Mouse (Mus musculus) urinary bladder, postnatal 4 days (tissue): ENCODE results near the gene 1700012B07Rik.

Source experiments
- DNase-seq, 2 experiments: peaks; one replicate each; pipeline ENCODE4 v3.0.0; 2021 to 2022; ENCODE audit warnings: low spot score in 2 of 2

Gene 1700012B07Rik

GRCm38 (mm10) chr11:109846343-109846742 is 18.5 kb upstream of the 1700012B07Rik start:
- no peak for DNase-seq

- no peak for DNase-seq
These were observed 17.8 kb upstream of the 1700012B07Rik start for GRCm38 (mm10) chr11:109845601-109846000.

GRCm38 (mm10) chr11:109844466-109844865 is 16.6 kb upstream of the 1700012B07Rik start:
- no peak for DNase-seq

- DNase-seq, result no peak
These were observed 2.5 kb upstream of the 1700012B07Rik start for GRCm38 (mm10) chr11:109830368-109830767.

- no peak for DNase-seq
These were observed 5.6 kb downstream of the 1700012B07Rik start for GRCm38 (mm10) chr11:109822280-109822679.

- DNase-seq, result no peak
These were observed 10.4 kb downstream of the 1700012B07Rik start for GRCm38 (mm10) chr11:109817405-109817804.

GRCm38 (mm10) chr11:109816911-109817310 is 10.9 kb downstream of the 1700012B07Rik start:
- DNase-seq, result no peak

GRCm38 (mm10) chr11:109811721-109812120 is 16.1 kb downstream of the 1700012B07Rik start:
- DNase-seq, result no peak

- no peak for DNase-seq
These were observed 18.5 kb downstream of the 1700012B07Rik start for GRCm38 (mm10) chr11:109809175-109809855.

GRCm38 (mm10) chr11:109801515-109801914 is 26.3 kb downstream of the 1700012B07Rik start:
- no peak for DNase-seq

GRCm38 (mm10) chr11:109797531-109797930 is 30.3 kb downstream of the 1700012B07Rik start:
- no peak for DNase-seq

GRCm38 (mm10) chr11:109795536-109795935 is 32.3 kb downstream of the 1700012B07Rik start:
- no peak for DNase-seq

GRCm38 (mm10) chr11:109793578-109793977 is 34.3 kb downstream of the 1700012B07Rik start:
- DNase-seq, result no peak

- no peak for DNase-seq
These were observed 35.3 kb downstream of the 1700012B07Rik start for GRCm38 (mm10) chr11:109792401-109792997.

GRCm38 (mm10) chr11:109791965-109792364 is 35.9 kb downstream of the 1700012B07Rik start:
- no peak for DNase-seq

- no peak for DNase-seq
These were observed 37.6 kb downstream of the 1700012B07Rik start for GRCm38 (mm10) chr11:109790221-109790620.

- no peak for DNase-seq
These were observed 42.5 kb downstream of the 1700012B07Rik start for GRCm38 (mm10) chr11:109785392-109785791.

GRCm38 (mm10) chr11:109771381-109771780 is 56.5 kb downstream of the 1700012B07Rik start:
- no peak for DNase-seq

- no peak for DNase-seq
These were observed 57.7 kb downstream of the 1700012B07Rik start for GRCm38 (mm10) chr11:109770185-109770584.

- DNase-seq, result no peak
These were observed 58.8 kb downstream of the 1700012B07Rik start for GRCm38 (mm10) chr11:109769091-109769490.

- DNase-seq, result no peak
These were observed 67.8 kb downstream of the 1700012B07Rik start for GRCm38 (mm10) chr11:109760063-109760462.

GRCm38 (mm10) chr11:109758616-109759215 is 69.1 kb downstream of the 1700012B07Rik start:
- DNase-seq, result no peak

- no peak for DNase-seq
These were observed 73.7 kb downstream of the 1700012B07Rik start for GRCm38 (mm10) chr11:109754105-109754602.
